Mouse (Mus musculus): ENCODE results near the gene Rcsd1. TPM values are rescaled to one million over a fixed set of nuclear protein-coding genes. Genes with fewer than 3 reads are reported as not detected.

Gene Rcsd1
- polyA plus RNA-seq, 1 experiment: 15.6 TPM

DNA sequence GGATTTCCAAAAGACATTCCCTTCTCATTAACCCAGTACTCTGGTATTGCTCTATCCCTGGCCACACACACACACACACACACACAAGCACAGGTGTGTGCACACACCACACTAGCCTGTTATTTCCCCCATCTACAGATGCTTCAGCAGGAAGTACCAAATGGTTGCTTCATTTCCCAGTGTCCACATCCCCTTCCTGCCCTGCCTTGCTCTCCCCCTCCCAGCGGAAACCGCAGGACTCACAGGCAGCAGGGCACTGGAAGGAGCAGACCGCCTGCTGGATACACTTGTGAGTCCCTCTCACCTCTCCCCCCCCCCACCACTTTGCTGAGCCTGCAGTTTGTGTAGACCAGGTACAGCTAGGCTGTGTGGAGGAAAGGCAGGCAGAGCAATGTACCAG, 18.0 kb downstream of the Rcsd1 start:
- H3K27ac ChIP-seq (ENCODE audit: insufficient read depth, low read depth, low read length): peak overlapping the region; percentile 57
- peak; percentile 80 for DNase-seq
- WGBS: 53% methylated on average over 3 of the region's 3 CpGs
- no peaks in the 10 kb centered on the region for H3K27me3 ChIP-seq (replicated peaks; ENCODE audit: control insufficient read depth, insufficient read depth, low read length)
- no peak overlapping the region for H3K4me3 ChIP-seq (ENCODE audit: insufficient read depth, low read depth, low read length)
- peaks cover 24% of the 10 kb centered on the region for H3K4me1 ChIP-seq (ENCODE audit: control insufficient read depth, insufficient read depth, low read length)
- TF ChIP-seq CTCF (conservative IDR thresholded peaks at IDR 0.05; ENCODE audit: insufficient read depth, insufficient read length, low read depth, low read length): no peak
- no peak for TF ChIP-seq POLR2A (IDR thresholded peaks at IDR 0.05; ENCODE audit: low read depth, low read length)
- no peaks in the 10 kb centered on the region for H3K36me3 ChIP-seq (ENCODE audit: control insufficient read depth, insufficient read depth, low read length)

DNA sequence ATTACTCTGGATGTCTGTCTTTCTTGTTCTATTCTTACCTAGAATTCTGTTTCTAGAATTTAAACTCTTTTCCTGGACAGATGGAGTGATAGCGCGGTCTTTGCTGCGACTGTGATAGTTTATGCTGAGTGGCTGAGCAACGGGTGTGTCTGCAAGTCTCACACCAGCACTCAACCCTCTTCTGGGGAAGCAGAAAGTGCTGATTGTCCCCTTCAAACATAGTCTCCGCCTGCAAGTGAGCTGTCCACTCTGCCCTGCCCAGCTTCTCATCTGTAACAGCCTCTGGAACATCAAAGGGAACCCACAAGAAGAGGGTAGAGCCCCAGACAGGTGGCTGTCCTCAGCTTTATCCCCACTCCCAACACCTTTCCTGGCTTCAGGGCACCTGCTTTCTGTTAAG, 19.7 kb downstream of the Rcsd1 start:
- Histone ChIP-seq H3K36me3 (ENCODE audit: control insufficient read depth, insufficient read depth, low read length) (no peaks in the 10 kb centered on the region), H3K4me1 (ENCODE audit: control insufficient read depth, insufficient read depth, low read length) (peaks cover 12% of the 10 kb centered on the region), H3K27me3 (replicated peaks; ENCODE audit: control insufficient read depth, insufficient read depth, low read length) (no peaks in the 10 kb centered on the region), H3K27ac (ENCODE audit: insufficient read depth, low read depth, low read length) (no peak overlapping the region), H3K4me3 (ENCODE audit: insufficient read depth, low read depth, low read length) (no peak overlapping the region)
- WGBS: 78% methylated on average over 5 of the region's 5 CpGs
- no peak for TF ChIP-seq CTCF (conservative IDR thresholded peaks at IDR 0.05; ENCODE audit: insufficient read depth, insufficient read length, low read depth, low read length)
- DNase-seq: no peak

DNA sequence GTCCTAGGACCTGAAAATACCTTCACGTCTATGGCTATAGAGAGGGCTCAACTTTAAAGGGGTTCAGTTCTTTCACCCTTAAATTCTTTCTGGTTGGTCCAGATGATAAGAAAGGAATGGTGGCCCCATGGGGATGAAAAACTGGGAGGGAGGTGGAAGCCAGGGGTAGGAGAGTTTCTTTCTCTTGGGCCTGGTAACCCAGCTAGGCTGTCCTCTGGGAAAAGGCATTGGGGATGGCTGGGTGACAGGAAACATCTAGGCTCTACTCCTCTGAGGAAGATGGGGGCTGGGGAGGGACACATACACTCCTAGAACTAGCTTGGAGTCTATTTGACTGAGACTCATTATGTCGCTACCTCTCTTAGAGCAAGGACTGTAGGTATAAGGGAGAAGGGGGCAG, 21.7 kb downstream of the Rcsd1 start:
- Histone ChIP-seq H3K4me3 (ENCODE audit: insufficient read depth, low read depth, low read length) (no peak overlapping the region), H3K27me3 (replicated peaks; ENCODE audit: control insufficient read depth, insufficient read depth, low read length) (no peaks in the 10 kb centered on the region), H3K36me3 (ENCODE audit: control insufficient read depth, insufficient read depth, low read length) (no peaks in the 10 kb centered on the region), H3K27ac (ENCODE audit: insufficient read depth, low read depth, low read length) (peak overlapping the region; percentile 25), H3K4me1 (ENCODE audit: control insufficient read depth, insufficient read depth, low read length) (peaks cover 7% of the 10 kb centered on the region; the same call in 1 of the 2 replicates)
- no peak for DNase-seq
- WGBS: 80% methylated on average over 2 of the region's 2 CpGs
- TF ChIP-seq POLR2A (IDR thresholded peaks at IDR 0.05; ENCODE audit: low read depth, low read length) (no peak), CTCF (conservative IDR thresholded peaks at IDR 0.05; ENCODE audit: insufficient read depth, insufficient read length, low read depth, low read length) (no peak)

DNA sequence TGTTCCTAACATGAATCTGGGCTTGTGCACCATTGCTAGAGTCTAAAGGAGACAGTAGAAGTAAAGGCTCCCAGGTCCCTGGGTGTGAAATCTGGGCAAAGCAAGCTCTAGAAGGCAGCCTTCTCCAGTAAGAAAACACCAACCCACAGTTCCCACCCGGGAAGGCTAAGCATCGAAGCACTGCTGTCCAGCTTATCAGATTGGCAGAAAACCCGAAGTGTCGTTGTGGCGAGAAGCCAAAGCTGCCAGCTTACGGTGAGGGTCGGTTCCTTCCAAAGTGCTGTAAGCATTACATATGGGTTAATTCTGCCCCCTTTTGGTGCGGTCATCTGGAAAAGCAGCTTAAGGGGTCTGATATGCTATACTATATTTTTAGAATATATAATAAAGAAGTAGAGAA, 22.6 kb downstream of the Rcsd1 start:
- no peak overlapping the region for H3K4me3 ChIP-seq (ENCODE audit: insufficient read depth, low read depth, low read length)
- peaks cover 9% of the 10 kb centered on the region for H3K4me1 ChIP-seq (ENCODE audit: control insufficient read depth, insufficient read depth, low read length)
- WGBS: 46% methylated on average over 8 of the region's 8 CpGs
- H3K27me3 ChIP-seq (replicated peaks; ENCODE audit: control insufficient read depth, insufficient read depth, low read length): no peaks in the 10 kb centered on the region
- H3K27ac ChIP-seq (ENCODE audit: insufficient read depth, low read depth, low read length): peak overlapping the region; percentile 12; the same call in 1 of the 2 replicates
- DNase-seq: no peak
- no peak for TF ChIP-seq POLR2A (IDR thresholded peaks at IDR 0.05; ENCODE audit: low read depth, low read length)
- no peaks in the 10 kb centered on the region for H3K36me3 ChIP-seq (ENCODE audit: control insufficient read depth, insufficient read depth, low read length)

DNA sequence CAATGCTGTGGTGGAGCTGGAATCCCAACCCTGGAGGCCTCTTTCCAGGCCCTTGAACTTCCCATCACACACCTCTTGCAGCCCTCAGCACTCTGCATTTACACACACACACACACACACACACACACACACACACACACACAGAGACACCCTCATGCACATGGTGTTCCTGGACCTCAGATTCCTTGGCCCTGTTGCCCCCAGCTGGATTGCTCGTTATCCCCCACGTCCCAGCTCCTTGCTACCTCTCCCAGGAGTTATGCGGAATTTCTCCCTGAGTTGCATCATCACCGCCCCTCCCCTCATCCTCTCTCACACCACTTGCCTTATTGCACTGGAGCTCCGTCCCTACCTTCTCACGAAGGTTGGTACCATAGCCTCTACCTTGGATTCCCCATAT, 23.2 kb downstream of the Rcsd1 start:
- no peak overlapping the region for H3K4me3 ChIP-seq (ENCODE audit: insufficient read depth, low read depth, low read length)
- TF ChIP-seq POLR2A (IDR thresholded peaks at IDR 0.05; ENCODE audit: low read depth, low read length): no peak
- TF ChIP-seq CTCF (conservative IDR thresholded peaks at IDR 0.05; ENCODE audit: insufficient read depth, insufficient read length, low read depth, low read length): no peak
- H3K4me1 ChIP-seq (ENCODE audit: control insufficient read depth, insufficient read depth, low read length): peaks cover 9% of the 10 kb centered on the region
- H3K27ac ChIP-seq (ENCODE audit: insufficient read depth, low read depth, low read length): 0 out of 2 replicates have a peak overlapping the region, but pooled peaks have one; percentile 12
- DNase-seq: no peak
- H3K27me3 ChIP-seq (replicated peaks; ENCODE audit: control insufficient read depth, insufficient read depth, low read length): no peaks in the 10 kb centered on the region
- H3K36me3 ChIP-seq (ENCODE audit: control insufficient read depth, insufficient read depth, low read length): no peaks in the 10 kb centered on the region
- 75% methylated on average over 6 of the region's 6 CpGs for WGBS

DNA sequence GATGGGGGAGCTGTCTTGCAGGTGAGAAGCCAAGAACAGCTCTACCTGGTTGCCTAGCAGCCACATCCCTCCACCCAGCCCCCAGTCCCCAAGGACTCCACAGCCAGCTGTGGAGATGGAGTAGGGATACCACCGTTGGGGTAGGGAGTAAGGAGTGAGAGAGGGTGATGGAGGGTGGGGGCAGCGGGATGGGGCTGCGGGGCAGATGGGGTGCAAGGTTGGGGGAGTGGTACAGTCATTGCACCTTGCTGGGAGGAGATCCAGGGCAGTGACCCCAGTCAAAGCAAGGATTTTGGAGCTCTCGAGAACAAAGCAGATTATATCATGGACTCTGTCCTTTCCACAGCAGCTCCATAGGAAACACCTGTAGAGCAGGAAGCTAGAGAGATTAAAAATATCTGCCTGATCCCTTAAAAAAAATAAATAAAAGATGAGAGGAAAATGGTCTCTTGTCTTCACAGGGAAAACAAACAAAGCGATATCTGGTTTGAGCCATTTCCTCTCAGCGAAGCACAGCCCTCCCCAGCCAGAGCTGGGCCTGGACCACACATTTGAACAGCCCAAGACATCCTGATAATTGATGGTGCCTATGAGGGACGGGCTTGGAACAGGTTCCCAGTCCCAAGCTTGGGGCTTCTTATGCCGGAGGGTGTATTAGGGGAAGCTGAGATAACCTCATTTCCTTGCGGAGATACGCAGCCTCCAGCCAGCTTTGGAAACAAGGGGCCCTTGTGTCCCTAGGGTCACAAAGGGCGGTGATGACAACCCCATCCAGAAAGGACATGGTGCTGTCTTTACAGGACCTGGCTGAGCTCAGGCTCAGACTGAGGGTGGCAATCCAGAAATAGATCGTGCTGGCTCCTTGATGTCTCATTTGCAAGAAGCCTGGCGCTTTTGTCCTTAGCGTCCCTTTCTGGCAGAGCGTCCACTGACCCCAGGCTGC, 25.0 kb downstream of the Rcsd1 start:
- DNase-seq: peak; percentile 91

DNA sequence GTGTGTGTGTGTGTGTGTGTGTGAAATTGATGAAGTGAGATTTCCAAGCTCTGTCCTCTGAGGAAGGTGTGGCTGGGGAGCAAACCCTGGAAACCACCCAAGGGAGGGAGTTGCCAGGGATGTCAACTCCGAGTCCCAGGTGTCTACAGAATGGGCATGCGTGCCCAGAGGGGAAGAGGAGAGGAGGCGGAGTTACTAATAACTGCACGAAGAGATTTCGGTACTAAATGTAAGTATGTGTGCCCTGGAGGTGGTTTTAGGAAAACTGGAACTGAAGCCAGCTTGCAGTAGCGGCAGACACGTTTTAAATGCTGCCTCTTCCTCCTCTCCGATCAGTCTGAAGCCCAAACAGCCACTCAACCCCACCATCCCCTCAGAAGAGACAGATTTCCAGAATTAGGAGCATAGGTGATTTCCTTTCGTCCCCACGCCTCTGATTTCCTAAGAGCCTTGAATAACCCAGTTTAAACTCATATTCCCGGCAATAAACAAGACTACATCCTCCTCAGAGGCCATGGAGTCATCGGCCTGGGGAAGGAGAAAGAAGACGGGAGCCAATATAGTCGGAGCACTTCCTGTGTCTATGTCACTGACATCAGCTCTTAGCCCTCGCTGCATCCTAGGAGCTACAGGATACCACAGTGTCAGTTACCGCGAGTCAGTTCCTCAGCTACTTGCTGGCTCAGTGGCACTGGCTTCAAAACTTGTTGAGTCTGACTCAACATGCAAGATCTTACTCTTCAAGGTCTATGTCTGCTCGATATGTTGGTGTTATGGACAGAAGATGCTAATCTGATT, 27.3 kb downstream of the Rcsd1 start:
- no peak for TF ChIP-seq POLR2A (IDR thresholded peaks at IDR 0.05; ENCODE audit: low read depth, low read length)
- no peak for TF ChIP-seq CTCF (conservative IDR thresholded peaks at IDR 0.05; ENCODE audit: insufficient read depth, insufficient read length, low read depth, low read length)
- peak overlapping the region; percentile 54 for H3K27ac ChIP-seq (ENCODE audit: insufficient read depth, low read depth, low read length)
- DNase-seq: peak; percentile 62
- 47% methylated on average over 18 of the region's 18 CpGs for WGBS
- H3K4me1 ChIP-seq (ENCODE audit: control insufficient read depth, insufficient read depth, low read length): peaks cover 8% of the 10 kb centered on the region; the same call in 1 of the 2 replicates
- H3K27me3 ChIP-seq (replicated peaks; ENCODE audit: control insufficient read depth, insufficient read depth, low read length): no peaks in the 10 kb centered on the region
- H3K36me3 ChIP-seq (ENCODE audit: control insufficient read depth, insufficient read depth, low read length): no peaks in the 10 kb centered on the region
- H3K4me3 ChIP-seq (ENCODE audit: insufficient read depth, low read depth, low read length): no peak overlapping the region

More for the DNA sequence above, 25.0 kb downstream of the Rcsd1 start:
- peak overlapping the region; percentile 80 for H3K27ac ChIP-seq (ENCODE audit: insufficient read depth, low read depth, low read length)
- no peaks in the 10 kb centered on the region for H3K27me3 ChIP-seq (replicated peaks; ENCODE audit: control insufficient read depth, insufficient read depth, low read length)
- TF ChIP-seq CTCF (conservative IDR thresholded peaks at IDR 0.05; ENCODE audit: insufficient read depth, insufficient read length, low read depth, low read length): no peak
- TF ChIP-seq POLR2A (IDR thresholded peaks at IDR 0.05; ENCODE audit: low read depth, low read length): no peak
- 63% methylated on average over 15 of the region's 15 CpGs for WGBS
- no peaks in the 10 kb centered on the region for H3K36me3 ChIP-seq (ENCODE audit: control insufficient read depth, insufficient read depth, low read length)
- peaks cover 8% of the 10 kb centered on the region; the same call in 1 of the 2 replicates for H3K4me1 ChIP-seq (ENCODE audit: control insufficient read depth, insufficient read depth, low read length)
- no peak overlapping the region for H3K4me3 ChIP-seq (ENCODE audit: insufficient read depth, low read depth, low read length)
